Mouse (Mus musculus) heart, postnatal 0 days (tissue): Measurements from ENCODE around the gene Naglu.

Experiments used
- CTCF ChIP-seq: IDR thresholded peaks from 2 replicates; pipeline ENCODE4 v1.5.1; 2016; ENCODE audit warnings: antibody characterized with exemption, control low read depth, low read depth
- EP300 ChIP-seq: IDR thresholded peaks from 2 replicates; pipeline ENCODE4 v1.6.1; 2016; ENCODE audit warnings: antibody characterized with exemption, low read depth

- no peak for TF ChIP-seq CTCF
- no peak for TF ChIP-seq EP300
Observed at GRCm38 (mm10) chr11:101120545-101121188, 50.9 kb downstream of the Naglu start.
